In genomic region chr17:27781059-27781687, GRCm38 (mm10) we compare ENCODE assay signal across 19 mouse cellular contexts. TPM values are rescaled to one million over a fixed set of nuclear protein-coding genes. Genes with fewer than 3 reads are reported as not detected.
A peak's percentile ranks its signal among the peaks of the same experiment; 100 is the strongest.
DNase-seq lines count a peak whose midpoint lies in the region; ATAC-seq and TF ChIP-seq lines count a peak whose summit lies in the region.
"Had no signal": no experiment of that assay in that cellular context is flagged by ENCODE, and none has a peak within 500 bp of the region (broad histone marks: within the 10 kb centered on the region; RNA-seq: fewer than 3 reads in every experiment).

No protein-coding gene starts in this region.

- H3K4me3 ChIP-seq in forebrain, embryonic 13.5 days = no peak overlapping the region
- no peak overlapping the region for H3K4me3 ChIP-seq in forebrain, embryonic 14.5 days (ENCODE audit: low read depth, low read length)
- no peak overlapping the region for H3K4me3 ChIP-seq in liver, postnatal 0 days (ENCODE audit: low read depth, low read length)
- H3K4me3 ChIP-seq: forebrain, embryonic 12.5 days; heart, embryonic 13.5 days had no signal

- TF ChIP-seq CTCF in liver, postnatal 0 days (IDR thresholded peaks at IDR 0.05; ENCODE audit: low read depth) = no peak

- H3K27me3 ChIP-seq in forebrain, embryonic 13.5 days = no peaks in the 10 kb centered on the region
- H3K27me3 ChIP-seq in forebrain, embryonic 14.5 days (replicated peaks; ENCODE audit: control insufficient read depth, insufficient read depth, low read length) = no peaks in the 10 kb centered on the region
- H3K27me3 ChIP-seq in liver, postnatal 0 days (ENCODE audit: insufficient read depth, low read length) = no peaks in the 10 kb centered on the region
- H3K27me3 ChIP-seq: forebrain, embryonic 12.5 days; heart, embryonic 13.5 days had no signal

- peaks cover 36% of the 10 kb centered on the region for H3K36me3 ChIP-seq in forebrain, embryonic 13.5 days (ENCODE audit: poor library complexity, severe bottlenecking)
- peaks cover 30% of the 10 kb centered on the region for H3K36me3 ChIP-seq in forebrain, embryonic 14.5 days (ENCODE audit: control insufficient read depth, insufficient read depth, low read length)
- peaks cover 39% of the 10 kb centered on the region for H3K36me3 ChIP-seq in liver, postnatal 0 days (replicated peaks; ENCODE audit: insufficient read depth, low read length)

- WGBS in forebrain, embryonic 13.5 days = 79% methylated on average over 5 of the region's 5 CpGs
- WGBS in forebrain, embryonic 14.5 days = 78% methylated on average over 5 of the region's 5 CpGs
- 76% methylated on average over 5 of the region's 5 CpGs for WGBS in liver, postnatal 0 days (ENCODE audit: insufficient replicate concordance)

- no peak overlapping the region for H3K4me2 ChIP-seq in forebrain, embryonic 13.5 days
- H3K4me2 ChIP-seq in forebrain, embryonic 14.5 days (ENCODE audit: low read length) = no peak overlapping the region
- no peak overlapping the region for H3K4me2 ChIP-seq in liver, postnatal 0 days (ENCODE audit: low read depth, low read length)
- H3K4me2 ChIP-seq: forebrain, embryonic 12.5 days; heart, embryonic 13.5 days had no signal

- DNase-seq in forebrain, embryonic 14.5 days (ENCODE audit: low spot score) = no peak
- peak; percentile 86 for DNase-seq in 3T3-L1 (ENCODE audit: low read depth, low spot score)
- DNase-seq in Muller cell, postnatal 12 days (ENCODE audit: inconsistent ontology term) = peak; percentile 53
- peak; percentile 49 for DNase-seq in liver, postnatal 0 days
- DNase-seq in urinary bladder, postnatal 14 days (ENCODE audit: low spot score) = no peak
- no peak for DNase-seq in gastrocnemius, adult 18-20 months (ENCODE audit: low spot score)
- DNase-seq: cerebellum, postnatal 10 days; heart, postnatal 4 days; kidney, adult 8-10 months; kidney, postnatal 36 days; lung, postnatal 10 days; right cerebral cortex, adult 18-20 months; thymus, postnatal 14 days had no signal

- no peaks in the 10 kb centered on the region for H3K4me1 ChIP-seq in forebrain, embryonic 13.5 days
- no peaks in the 10 kb centered on the region for H3K4me1 ChIP-seq in forebrain, embryonic 14.5 days (ENCODE audit: control insufficient read depth, insufficient read depth, low read length)
- peaks cover 26% of the 10 kb centered on the region; the same call in 1 of the 2 replicates for H3K4me1 ChIP-seq in liver, postnatal 0 days (ENCODE audit: insufficient read depth)
- H3K4me1 ChIP-seq: forebrain, embryonic 12.5 days had no signal

- H3K27ac ChIP-seq in forebrain, embryonic 13.5 days = no peak overlapping the region
- no peak overlapping the region for H3K27ac ChIP-seq in forebrain, embryonic 14.5 days (ENCODE audit: low read depth, low read length)
- peak overlapping the region; percentile 90 for H3K27ac ChIP-seq in liver, postnatal 0 days (ENCODE audit: low read depth)
- H3K27ac ChIP-seq: forebrain, embryonic 12.5 days; heart, embryonic 13.5 days had no signal

- ATAC-seq in forebrain, embryonic 13.5 days = no peak
- no peak for ATAC-seq in forebrain, embryonic 14.5 days
- ATAC-seq in liver, postnatal 0 days = peak; percentile 88
- ATAC-seq: hindbrain, embryonic 16.5 days had no signal

- no peak for TF ChIP-seq EP300 in liver, postnatal 0 days (IDR thresholded peaks at IDR 0.05; ENCODE audit: low read depth)

- peak overlapping the region; percentile 12; the same call in 1 of the 2 replicates for H3K9ac ChIP-seq in forebrain, embryonic 13.5 days
- no peak overlapping the region for H3K9ac ChIP-seq in forebrain, embryonic 14.5 days (ENCODE audit: low read length)
- H3K9ac ChIP-seq in liver, postnatal 0 days (replicated peaks) = 0 out of 2 replicates have a peak overlapping the region, but pooled peaks have one; percentile 33
- H3K9ac ChIP-seq: forebrain, embryonic 12.5 days; heart, embryonic 13.5 days had no signal

- no peaks in the 10 kb centered on the region for H3K9me3 ChIP-seq in forebrain, embryonic 13.5 days (replicated peaks)
- no peaks in the 10 kb centered on the region for H3K9me3 ChIP-seq in forebrain, embryonic 14.5 days (replicated peaks; ENCODE audit: control insufficient read depth, low read length)
- no peaks in the 10 kb centered on the region for H3K9me3 ChIP-seq in liver, postnatal 0 days (ENCODE audit: low read length)
- H3K9me3 ChIP-seq: forebrain, embryonic 12.5 days; G1E; heart, embryonic 13.5 days had no signal

RNA-seq across cellular contexts. Expression of gene D17Wsu92e, which starts 39.3 kb away (rescaled TPM):
- polyA plus RNA-seq in forebrain, embryonic 13.5 days (2015; fragmentation: Nextera tagmentation; extraction: Ambion mirVana) = 9.1 and 11.3 TPM in 2 replicates
- polyA plus RNA-seq in forebrain, embryonic 14.5 days (2014; fragmentation: Nextera tagmentation; extraction: Ambion mirVana) = 9.8 and 10.2 TPM in 2 replicates
- polyA plus RNA-seq in liver, postnatal 0 days (2015; fragmentation: Nextera tagmentation; extraction: Ambion mirVana) = 23.8 and 24.7 TPM in 2 replicates
- 100 to 1,000 TPM; 211 to 222 TPM for total RNA-seq in gastrocnemius, adult 18-20 months (2021)

RNA-seq across cellular contexts. Expression of gene Spdef, which starts 52.4 kb away (rescaled TPM):
- polyA plus RNA-seq in forebrain, embryonic 13.5 days (2015; fragmentation: Nextera tagmentation; extraction: Ambion mirVana) = 0.38 and 0.75 TPM in 2 replicates
- 0.44 TPM in 1 of 2 replicates, not detected in the other for polyA plus RNA-seq in forebrain, embryonic 14.5 days (2014; fragmentation: Nextera tagmentation; extraction: Ambion mirVana)
- 0.08 TPM in 1 of 2 replicates, not detected in the other for polyA plus RNA-seq in liver, postnatal 0 days (2015; fragmentation: Nextera tagmentation; extraction: Ambion mirVana)
- not detected for total RNA-seq in gastrocnemius, adult 18-20 months (2021)
- total RNA-seq: G1E had no signal
- polyA plus RNA-seq: neural tube, embryonic 11.5 days had no signal

RNA-seq across cellular contexts. Expression of gene Snrpc, which starts 56.8 kb away (rescaled TPM):
- polyA plus RNA-seq in forebrain, embryonic 13.5 days (2015; fragmentation: Nextera tagmentation; extraction: Ambion mirVana) = 381 and 396 TPM in 2 replicates
- 301 and 338 TPM in 2 replicates for polyA plus RNA-seq in forebrain, embryonic 14.5 days (2014; fragmentation: Nextera tagmentation; extraction: Ambion mirVana)
- 96.2 and 99.0 TPM in 2 replicates for polyA plus RNA-seq in liver, postnatal 0 days (2015; fragmentation: Nextera tagmentation; extraction: Ambion mirVana)
- 10 to 100 TPM; 66.9 to 69.7 TPM for total RNA-seq in gastrocnemius, adult 18-20 months (2021)

Comparison
In these comparisons a context has a peak if more than half of its experiments do, and no peak if none do; other contexts are left out.
1. DNase-seq: peak in 3T3-L1 (single experiment), Muller cell, postnatal 12 days (single experiment) and liver, postnatal 0 days (single experiment); none in forebrain, embryonic 14.5 days (single experiment), urinary bladder, postnatal 14 days (single experiment) and gastrocnemius, adult 18-20 months (single experiment).